Mouse (Mus musculus) MEL (cell line): ENCODE results near the gene Isx. TPM values are rescaled to one million over a fixed set of nuclear protein-coding genes. Genes with fewer than 3 reads are reported as not detected.

Source experiments
- DNase-seq: peaks from one replicate; pipeline ENCODE4 v3.0.0; 2011; ENCODE audit warnings: low read depth, low spot score
- H3K27ac ChIP-seq: 2 replicates; pipeline ENCODE4 v1.5.1; 2012; ENCODE audit warnings: low read depth, mild to moderate bottlenecking, control low read depth, low read length, moderate library complexity; ENCODE audit not compliant: control insufficient read depth
- H3K27me3 ChIP-seq, 2 experiments: fragments of 150-350 bp in 1 of 2; sonication (generic) in 1 of 2; 2 replicates each; pipeline ENCODE4 v1.6.1; 2012; ENCODE audit warnings: low read length in 2 of 2, mild to moderate bottlenecking in 2 of 2, improper control_type of control experiment in 1 of 2, moderate library complexity in 1 of 2; ENCODE audit not compliant: insufficient read depth in 2 of 2, control insufficient read depth in 1 of 2
- H3K36me3 ChIP-seq, 2 experiments: 2 replicates each; pipeline ENCODE4 v1.6.1; 2012 to 2014; ENCODE audit warnings: low read length in 2 of 2, improper control_type of control experiment in 1 of 2, inconsistent platforms in 1 of 2, mild to moderate bottlenecking in 1 of 2; ENCODE audit not compliant: insufficient read depth in 2 of 2, control insufficient read depth in 1 of 2
- H3K4me1 ChIP-seq, 2 experiments: fragments of 150-350 bp in 1 of 2; sonication (generic) in 1 of 2; 2 replicates each; pipeline ENCODE4 v1.6.1; 2012; ENCODE audit warnings: low read length in 2 of 2, improper control_type of control experiment in 1 of 2, mild to moderate bottlenecking in 1 of 2; ENCODE audit not compliant: insufficient read depth in 2 of 2, control insufficient read depth in 1 of 2
- H3K4me3 ChIP-seq, 2 experiments: fragments of 150-350 bp in 1 of 2; sonication (generic) in 1 of 2; 2 replicates each; pipeline ENCODE4 v1.5.1; 2012; ENCODE audit warnings: low read depth in 2 of 2, low read length in 2 of 2, mild to moderate bottlenecking in 2 of 2, moderate library complexity in 2 of 2, control low read depth in 1 of 2, improper control_type of control experiment in 1 of 2; ENCODE audit not compliant: control insufficient read depth in 1 of 2, insufficient read depth in 1 of 2
- H3K79me2 ChIP-seq: 2 replicates; pipeline ENCODE4 v1.6.1; 2012; ENCODE audit warnings: mild to moderate bottlenecking, low read length, moderate library complexity; ENCODE audit not compliant: control insufficient read depth, poor library complexity, insufficient read depth
- H3K9ac ChIP-seq: 2 replicates; pipeline ENCODE4 v1.6.1; 2012; ENCODE audit warnings: low read depth, mild to moderate bottlenecking, control low read depth, low read length, moderate library complexity; ENCODE audit not compliant: control insufficient read depth, poor library complexity, severe bottlenecking
- H3K9me3 ChIP-seq: fragments of 150-350 bp; sonication (generic); replicated peaks from 2 replicates; pipeline ENCODE4 v1.6.1; 2012; ENCODE audit warnings: mild to moderate bottlenecking, low read length, improper control_type of control experiment, moderate library complexity; ENCODE audit not compliant: insufficient read depth
- CHD1 ChIP-seq: IDR thresholded peaks from 2 replicates; pipeline ENCODE4 v1.6.1; 2012; ENCODE audit warnings: low read depth, mild to moderate bottlenecking, inconsistent platforms, low read length, improper control_type of control experiment
- CHD2 ChIP-seq: IDR thresholded peaks from 2 replicates; pipeline ENCODE4 v1.6.1; 2011; ENCODE audit warnings: low read length, improper control_type of control experiment
- CTCF ChIP-seq, 3 experiments: IDR thresholded peaks in 2 of 3; conservative IDR thresholded peaks in 1 of 3; 2 replicates each; pipeline ENCODE4 v1.5.1; 2011 to 2012; ENCODE audit warnings: low read length in 3 of 3, low read depth in 2 of 3, mild to moderate bottlenecking in 2 of 3, improper control_type of control experiment in 1 of 3, inconsistent platforms in 1 of 3, mixed read lengths in 1 of 3, moderate library complexity in 1 of 3; ENCODE audit not compliant: control insufficient read depth in 1 of 3, insufficient read depth in 1 of 3, poor library complexity in 1 of 3, severe bottlenecking in 1 of 3
- E2F4 ChIP-seq: IDR thresholded peaks from 2 replicates; pipeline ENCODE4 v1.6.1; 2011; ENCODE audit warnings: low read depth, low read length, improper control_type of control experiment, borderline replicate concordance
- EP300 ChIP-seq, 2 experiments: IDR thresholded peaks; 2 replicates each; pipeline ENCODE4 v1.6.1; 2011; ENCODE audit warnings: improper control_type of control experiment in 2 of 2, low read length in 2 of 2, low read depth in 1 of 2, mild to moderate bottlenecking in 1 of 2
- HCFC1 ChIP-seq: IDR thresholded peaks from 2 replicates; pipeline ENCODE4 v1.6.1; 2012; ENCODE audit warnings: low read depth, mild to moderate bottlenecking, inconsistent platforms, low read length, improper control_type of control experiment, moderate library complexity
- JUND ChIP-seq: IDR thresholded peaks from 2 replicates; pipeline ENCODE4 v1.6.1; 2011; ENCODE audit warnings: low read depth, mild to moderate bottlenecking, improper control_type of control experiment, low read length
- KAT2A ChIP-seq: conservative IDR thresholded peaks from 2 replicates; pipeline ENCODE4 v1.6.1; 2012; ENCODE audit warnings: low read depth, low read length, improper control_type of control experiment, inconsistent platforms
- MAX ChIP-seq: IDR thresholded peaks from 2 replicates; pipeline ENCODE4 v1.6.1; 2011; ENCODE audit warnings: low read length, improper control_type of control experiment
- MXI1 ChIP-seq: IDR thresholded peaks from 2 replicates; pipeline ENCODE4 v1.6.1; 2011; ENCODE audit warnings: mild to moderate bottlenecking, low read depth, low read length, improper control_type of control experiment
- MYC ChIP-seq: IDR thresholded peaks from 2 replicates; pipeline ENCODE4 v1.6.1; 2011; ENCODE audit warnings: low read depth, mild to moderate bottlenecking, low read length, improper control_type of control experiment, moderate library complexity
- NELFE ChIP-seq: IDR thresholded peaks from 2 replicates; pipeline ENCODE4 v1.6.1; 2011; ENCODE audit warnings: low read depth, low read length, improper control_type of control experiment
- NRF1 ChIP-seq: IDR thresholded peaks from 2 replicates; pipeline ENCODE4 v1.6.1; 2014; ENCODE audit warnings: low read depth, mild to moderate bottlenecking, inconsistent platforms, low read length, improper control_type of control experiment, moderate library complexity; ENCODE audit not compliant: poor library complexity, insufficient read depth, severe bottlenecking
- POLR2A ChIP-seq, 2 experiments: IDR thresholded peaks; 2 replicates each; pipeline ENCODE4 v1.6.1; 2011 to 2012; ENCODE audit warnings: low read length in 2 of 2, mild to moderate bottlenecking in 2 of 2, control low read depth in 1 of 2, improper control_type of control experiment in 1 of 2, low read depth in 1 of 2, moderate library complexity in 1 of 2; ENCODE audit not compliant: control insufficient read depth in 1 of 2, insufficient read depth in 1 of 2, poor library complexity in 1 of 2
- RAD21 ChIP-seq: IDR thresholded peaks from 2 replicates; pipeline ENCODE4 v1.6.1; 2011; ENCODE audit warnings: mild to moderate bottlenecking, low read depth, low read length, improper control_type of control experiment
- RCOR1 ChIP-seq: IDR thresholded peaks from 2 replicates; pipeline ENCODE4 v1.6.1; 2012; ENCODE audit warnings: low read depth, mild to moderate bottlenecking, inconsistent platforms, low read length, improper control_type of control experiment
- USF2 ChIP-seq, 2 experiments: IDR thresholded peaks; 2 replicates each; pipeline ENCODE4 v1.6.1; 2011 to 2012; ENCODE audit warnings: improper control_type of control experiment in 2 of 2, low read length in 2 of 2, borderline replicate concordance in 1 of 2, inconsistent platforms in 1 of 2, low read depth in 1 of 2, mild to moderate bottlenecking in 1 of 2; ENCODE audit not compliant: insufficient read depth in 1 of 2
- ZKSCAN1 ChIP-seq: IDR thresholded peaks from 2 replicates; pipeline ENCODE4 v1.6.1; 2012; ENCODE audit warnings: low read depth, mild to moderate bottlenecking, inconsistent platforms, low read length, improper control_type of control experiment, moderate library complexity
- polyA plus RNA-seq, 2 experiments: library from polyadenylated mRNA; stranded (reverse) in 1 of 2; unstranded in 1 of 2; fragments of >175 nt in 1 of 2; fragments of >200 nt in 1 of 2; gene quantifications; 2 replicates each; pipeline versions ENCODE4 v1.2.1 to v1.2.4; 2012; ENCODE audit warnings: low replicate concordance in 2 of 2, low read depth in 1 of 2; ENCODE audit not compliant: insufficient read length in 2 of 2, insufficient read depth in 1 of 2, missing spikeins in 1 of 2
- total RNA-seq: library from RNA; depleted of rRNA; stranded (reverse); fragments of 300-350 nt; gene quantifications from 2 replicates; pipeline ENCODE4 v1.2.3, GENCODE M21; 2012

Isx gene
- total and polyA plus RNA-seq, 3 experiments, result not detected

- TF ChIP-seq EP300 (IDR thresholded peaks at IDR 0.05; ENCODE audit: low read depth in 1 of 2, low read length in 2 of 2) (no peak), KAT2A (no peak), NELFE (no peak), MYC (no peak), CTCF (IDR thresholded peaks at IDR 0.05 in 2 of 3, conservative IDR thresholded peaks at IDR 0.05 in 1 of 3; ENCODE audit: control insufficient read depth in 1 of 3, insufficient read depth in 1 of 3, low read depth in 2 of 3, low read length in 3 of 3, poor library complexity in 1 of 3, severe bottlenecking in 1 of 3) (no peak), POLR2A (IDR thresholded peaks at IDR 0.05; ENCODE audit: control insufficient read depth in 1 of 2, insufficient read depth in 1 of 2, low read depth in 1 of 2, low read length in 2 of 2, poor library complexity in 1 of 2) (no peak), E2F4 (no peak), CHD2 (no peak), CHD1 (no peak), JUND (no peak), HCFC1 (no peak), USF2 (IDR thresholded peaks at IDR 0.05; ENCODE audit: borderline replicate concordance in 1 of 2, insufficient read depth in 1 of 2, low read depth in 1 of 2, low read length in 2 of 2) (no peak), RAD21 (no peak), MAX (no peak), NRF1 (no peak), MXI1 (no peak), RCOR1 (no peak)
- H3K27ac ChIP-seq, result no peak overlapping the region
- no peaks in the 10 kb centered on the region for H3K36me3 ChIP-seq
- no peaks in the 10 kb centered on the region for H3K9me3 ChIP-seq
- no peak for DNase-seq
- no peaks in the 10 kb centered on the region for H3K27me3 ChIP-seq
- no peak overlapping the region for H3K9ac ChIP-seq
- H3K79me2 ChIP-seq, result no peaks in the 10 kb centered on the region
- no peak overlapping the region for H3K4me3 ChIP-seq
- H3K4me1 ChIP-seq, result no peaks in the 10 kb centered on the region
Observed at GRCm38 (mm10) chr8:74862598-74862997, 10.4 kb upstream of the Isx start.

GRCm38 (mm10) chr8:74870346-74870949 lies 2.5 kb upstream of the Isx start:
- TF ChIP-seq ZKSCAN1 (no peak), NELFE (no peak)
- Histone ChIP-seq H3K9ac (no peak overlapping the region), H3K4me3 (no peak overlapping the region), H3K27me3 (no peaks in the 10 kb centered on the region), H3K27ac (no peak overlapping the region), H3K9me3 (no peaks in the 10 kb centered on the region), H3K4me1 (no peaks in the 10 kb centered on the region), H3K36me3 (no peaks in the 10 kb centered on the region), H3K79me2 (no peaks in the 10 kb centered on the region)
- DNase-seq, result no peak
